13 mouse cellular contexts compared by ENCODE assay signal in genomic region chr11:79200502-79200901, GRCm38 (mm10). TPM values are rescaled to one million over a fixed set of nuclear protein-coding genes. Genes with fewer than 3 reads are reported as not detected.
DNase-seq lines count a peak whose midpoint lies in the region; ATAC-seq and TF ChIP-seq lines count a peak whose summit lies in the region.
"Had no signal": no experiment of that assay in that cellular context is flagged by ENCODE, and none has a peak within 500 bp of the region (broad histone marks: within the 10 kb centered on the region; RNA-seq: fewer than 3 reads in every experiment).

No protein-coding gene starts in this region.

- WGBS in heart, embryonic 10.5 days: 23% methylated on average over 7 of the region's 7 CpGs
- 62% methylated on average over 7 of the region's 7 CpGs for WGBS in midbrain, embryonic 11.5 days
- WGBS in midbrain, postnatal 0 days: 37% methylated on average over 7 of the region's 7 CpGs
- 17% methylated on average over 7 of the region's 7 CpGs for WGBS in heart, embryonic 15.5 days
- WGBS in stomach, embryonic 16.5 days: 28% methylated on average over 7 of the region's 7 CpGs

- DNase-seq in heart, embryonic 10.5 days (ENCODE audit: low spot score): no peak
- DNase-seq in heart, adult 9 months (ENCODE audit: low spot score in 2 of 2): no peak
- peak; percentile 79 for DNase-seq in midbrain, embryonic 11.5 days (ENCODE audit: low spot score, missing footprints)
- DNase-seq in midbrain, postnatal 0 days (ENCODE audit: low spot score): no peak
- DNase-seq in layer of hippocampus, postnatal 10 days (ENCODE audit: low spot score in 2 of 2): no peak
- DNase-seq: cerebellum, adult 11 months; forebrain, postnatal 0 days; thymus, adult 2 months had no signal

- H3K36me3 ChIP-seq in heart, embryonic 10.5 days: no peaks in the 10 kb centered on the region
- H3K36me3 ChIP-seq in midbrain, embryonic 11.5 days (ENCODE audit: control insufficient read depth, insufficient read depth, low read length): no peaks in the 10 kb centered on the region
- H3K36me3 ChIP-seq in midbrain, postnatal 0 days (ENCODE audit: insufficient read depth, low read length): no peaks in the 10 kb centered on the region
- H3K36me3 ChIP-seq in heart, embryonic 15.5 days: no peaks in the 10 kb centered on the region
- H3K36me3 ChIP-seq in stomach, embryonic 16.5 days (ENCODE audit: control insufficient read depth, insufficient read depth, low read length): no peaks in the 10 kb centered on the region
- H3K36me3 ChIP-seq: kidney, embryonic 15.5 days had no signal

- H3K27me3 ChIP-seq in heart, embryonic 10.5 days (ENCODE audit: insufficient read depth, poor library complexity, severe bottlenecking): no peaks in the 10 kb centered on the region
- H3K27me3 ChIP-seq in midbrain, embryonic 11.5 days (ENCODE audit: control insufficient read depth, insufficient read depth, low read length): no peaks in the 10 kb centered on the region
- no peaks in the 10 kb centered on the region for H3K27me3 ChIP-seq in midbrain, postnatal 0 days (ENCODE audit: insufficient read depth, low read length)
- no peaks in the 10 kb centered on the region for H3K27me3 ChIP-seq in heart, embryonic 15.5 days
- no peaks in the 10 kb centered on the region for H3K27me3 ChIP-seq in stomach, embryonic 16.5 days (ENCODE audit: control insufficient read depth, insufficient read depth, low read length)

- peaks cover 57% of the 10 kb centered on the region for H3K4me1 ChIP-seq in heart, embryonic 10.5 days
- peaks cover 4% of the 10 kb centered on the region; the same call in 1 of the 2 replicates for H3K4me1 ChIP-seq in midbrain, embryonic 11.5 days (ENCODE audit: control insufficient read depth, insufficient read depth, low read length)
- no peaks in the 10 kb centered on the region for H3K4me1 ChIP-seq in midbrain, postnatal 0 days (ENCODE audit: insufficient read depth, low read length)
- peaks cover 29% of the 10 kb centered on the region for H3K4me1 ChIP-seq in heart, embryonic 15.5 days (replicated peaks)
- peaks cover 5% of the 10 kb centered on the region; the same call in 1 of the 2 replicates for H3K4me1 ChIP-seq in stomach, embryonic 16.5 days (ENCODE audit: control insufficient read depth, insufficient read depth, low read length)

- H3K9ac ChIP-seq in midbrain, embryonic 11.5 days (ENCODE audit: low read length): no peak overlapping the region
- H3K9ac ChIP-seq in midbrain, postnatal 0 days (replicated peaks; ENCODE audit: low read length, poor library complexity, severe bottlenecking): no peak overlapping the region
- no peak overlapping the region for H3K9ac ChIP-seq in heart, embryonic 15.5 days
- 0 out of 2 replicates have a peak overlapping the region, but pooled peaks have one; percentile 29 for H3K9ac ChIP-seq in stomach, embryonic 16.5 days (ENCODE audit: low read length)
- H3K9ac ChIP-seq: forebrain, postnatal 0 days; kidney, embryonic 15.5 days had no signal

- H3K27ac ChIP-seq in heart, embryonic 10.5 days: peak overlapping the region; percentile 69
- no peak overlapping the region for H3K27ac ChIP-seq in midbrain, embryonic 11.5 days (ENCODE audit: low read depth, low read length)
- H3K27ac ChIP-seq in midbrain, postnatal 0 days (ENCODE audit: low read depth, low read length): no peak overlapping the region
- peak overlapping the region; percentile 48; the same call in 1 of the 2 replicates for H3K27ac ChIP-seq in heart, embryonic 15.5 days
- peak overlapping the region; percentile 67; the same call in 1 of the 2 replicates for H3K27ac ChIP-seq in stomach, embryonic 16.5 days (ENCODE audit: low read length)
- H3K27ac ChIP-seq: kidney, embryonic 15.5 days had no signal

- no peak overlapping the region for H3K4me3 ChIP-seq in heart, embryonic 10.5 days
- H3K4me3 ChIP-seq in midbrain, embryonic 11.5 days (ENCODE audit: low read depth, low read length): no peak overlapping the region
- H3K4me3 ChIP-seq in midbrain, postnatal 0 days (ENCODE audit: low read depth, low read length): no peak overlapping the region
- H3K4me3 ChIP-seq in heart, embryonic 15.5 days: no peak overlapping the region
- H3K4me3 ChIP-seq in stomach, embryonic 16.5 days (replicated peaks; ENCODE audit: low read length): no peak overlapping the region
- H3K4me3 ChIP-seq: kidney, embryonic 15.5 days had no signal

- H3K9me3 ChIP-seq in heart, embryonic 10.5 days: no peaks in the 10 kb centered on the region
- H3K9me3 ChIP-seq in midbrain, embryonic 11.5 days (ENCODE audit: control insufficient read depth, low read length): no peaks in the 10 kb centered on the region
- H3K9me3 ChIP-seq in midbrain, postnatal 0 days (ENCODE audit: low read length): no peaks in the 10 kb centered on the region
- no peaks in the 10 kb centered on the region for H3K9me3 ChIP-seq in heart, embryonic 15.5 days (replicated peaks)
- no peaks in the 10 kb centered on the region for H3K9me3 ChIP-seq in stomach, embryonic 16.5 days (replicated peaks; ENCODE audit: control insufficient read depth, low read length)
- H3K9me3 ChIP-seq: kidney, embryonic 15.5 days had no signal

- ATAC-seq in midbrain, embryonic 11.5 days (ENCODE audit: low FRiP score): no peak
- no peak for ATAC-seq in midbrain, postnatal 0 days (ENCODE audit: low FRiP score)
- no peak for ATAC-seq in heart, embryonic 15.5 days (replicated peaks; ENCODE audit: insufficient number of reproducible peaks, insufficient read depth, low FRiP score, low read depth)
- peak; percentile 31; the same call in 1 of the 2 replicates for ATAC-seq in stomach, embryonic 16.5 days (ENCODE audit: insufficient read depth, low FRiP score)
- no peak for ATAC-seq in megakaryocyte-erythroid progenitor cell, adult 5-6 weeks (replicated peaks; ENCODE audit: low FRiP score, low TSS enrichment, poor library complexity, severe bottlenecking)
- ATAC-seq: forebrain, postnatal 0 days; midbrain, embryonic 16.5 days had no signal

- TF ChIP-seq CTCF in midbrain, postnatal 0 days (IDR thresholded peaks at IDR 0.05): no peak

- no peak overlapping the region for H3K4me2 ChIP-seq in midbrain, embryonic 11.5 days
- H3K4me2 ChIP-seq in midbrain, postnatal 0 days (ENCODE audit: low read depth, low read length, poor library complexity, severe bottlenecking): no peak overlapping the region
- no peak overlapping the region for H3K4me2 ChIP-seq in heart, embryonic 15.5 days
- H3K4me2 ChIP-seq in stomach, embryonic 16.5 days (ENCODE audit: low read depth, low read length): no peak overlapping the region; the same call in 1 of the 2 replicates
- H3K4me2 ChIP-seq: kidney, embryonic 15.5 days had no signal

RNA-seq across cellular contexts. Expression of gene Wsb1, which starts 54.0 kb away (rescaled TPM):
- 169 and 203 TPM in 2 replicates for polyA plus RNA-seq in heart, embryonic 10.5 days (2016; fragmentation: Nextera tagmentation; extraction: Ambion mirVana)
- polyA plus RNA-seq in midbrain, embryonic 11.5 days (2014; fragmentation: Nextera tagmentation; extraction: Ambion mirVana): 425 and 498 TPM in 2 replicates
- 230 and 291 TPM in 2 replicates for total RNA-seq in midbrain, postnatal 0 days (2014; rRNA removed)
- 227 and 257 TPM in 2 replicates for polyA plus RNA-seq in midbrain, postnatal 0 days (2015; fragmentation: Nextera tagmentation; extraction: Ambion mirVana)
- 119 and 135 TPM in 2 replicates for polyA plus RNA-seq in heart, embryonic 15.5 days (2015; fragmentation: Nextera tagmentation; extraction: Ambion mirVana)
- 188 and 192 TPM in 2 replicates for polyA plus RNA-seq in stomach, embryonic 16.5 days (2015; fragmentation: Nextera tagmentation; extraction: Ambion mirVana)
- 100 to 1,000 TPM in 1 of 2 experiments, 10 to 100 TPM in 1; 93.4 to 122 TPM for total RNA-seq in layer of hippocampus, postnatal 10 days (2021)
- 45.0 and 45.9 TPM in 2 replicates for total RNA-seq in megakaryocyte-erythroid progenitor cell, adult 5-6 weeks (2014; fragmentation: Nextera tagmentation)
- 45.1 and 57.4 TPM in 2 replicates for total RNA-seq in megakaryocyte-erythroid progenitor cell, adult 5-6 weeks (2017)

RNA-seq across cellular contexts. Expression of gene Ksr1, which starts 54.3 kb away (rescaled TPM):
- 1.9 and 3.3 TPM in 2 replicates for polyA plus RNA-seq in heart, embryonic 10.5 days (2016; fragmentation: Nextera tagmentation; extraction: Ambion mirVana)
- 2.4 and 3.3 TPM in 2 replicates for polyA plus RNA-seq in midbrain, embryonic 11.5 days (2014; fragmentation: Nextera tagmentation; extraction: Ambion mirVana)
- 33.7 and 38.1 TPM in 2 replicates for total RNA-seq in midbrain, postnatal 0 days (2014; rRNA removed)
- polyA plus RNA-seq in midbrain, postnatal 0 days (2015; fragmentation: Nextera tagmentation; extraction: Ambion mirVana): 2.6 and 3.2 TPM in 2 replicates
- polyA plus RNA-seq in heart, embryonic 15.5 days (2015; fragmentation: Nextera tagmentation; extraction: Ambion mirVana): 3.2 and 4.1 TPM in 2 replicates
- 2.1 and 3.2 TPM in 2 replicates for polyA plus RNA-seq in stomach, embryonic 16.5 days (2015; fragmentation: Nextera tagmentation; extraction: Ambion mirVana)
- total RNA-seq in layer of hippocampus, postnatal 10 days (2021): 100 to 1,000 TPM in 1 of 2 experiments, 10 to 100 TPM in 1; 94.1 to 106 TPM
- 5.4 and 11.9 TPM in 2 replicates for total RNA-seq in megakaryocyte-erythroid progenitor cell, adult 5-6 weeks (2014; fragmentation: Nextera tagmentation)
- 10.6 and 13.6 TPM in 2 replicates for total RNA-seq in megakaryocyte-erythroid progenitor cell, adult 5-6 weeks (2017)

Comparison
In these comparisons a context has a peak if more than half of its experiments do, and no peak if none do; other contexts are left out.
1. H3K27ac ChIP-seq: peak in heart, embryonic 10.5 days (single experiment), heart, embryonic 15.5 days (single experiment) and stomach, embryonic 16.5 days (single experiment); none in midbrain, embryonic 11.5 days (single experiment) and midbrain, postnatal 0 days (single experiment).